Mouse (Mus musculus) CH12.LX (cell line): ENCODE data around the gene Fads3.

Source experiments
- SMC3 ChIP-seq: IDR thresholded peaks from 2 replicates; pipeline ENCODE4 v1.6.1; 2011; ENCODE audit warnings: low read depth, low read length, improper control_type of control experiment
- TCF12 ChIP-seq: IDR thresholded peaks from 2 replicates; pipeline ENCODE4 v1.6.1; 2014; ENCODE audit warnings: low read depth, mild to moderate bottlenecking, inconsistent platforms, low read length, improper control_type of control experiment
- USF1 ChIP-seq: IDR thresholded peaks from 2 replicates; pipeline ENCODE4 v1.6.1; 2014; ENCODE audit warnings: low read depth, mild to moderate bottlenecking, inconsistent platforms, low read length, improper control_type of control experiment

- no peak for TF ChIP-seq SMC3
- TF ChIP-seq USF1 = no peak
- no peak for TF ChIP-seq TCF12
Observed at GRCm38 (mm10) chr19:10018527-10018818, 22.9 kb upstream of the Fads3 start.
